Mouse (Mus musculus): ENCODE results near the gene Ermn.

The Ermn gene

DNA sequence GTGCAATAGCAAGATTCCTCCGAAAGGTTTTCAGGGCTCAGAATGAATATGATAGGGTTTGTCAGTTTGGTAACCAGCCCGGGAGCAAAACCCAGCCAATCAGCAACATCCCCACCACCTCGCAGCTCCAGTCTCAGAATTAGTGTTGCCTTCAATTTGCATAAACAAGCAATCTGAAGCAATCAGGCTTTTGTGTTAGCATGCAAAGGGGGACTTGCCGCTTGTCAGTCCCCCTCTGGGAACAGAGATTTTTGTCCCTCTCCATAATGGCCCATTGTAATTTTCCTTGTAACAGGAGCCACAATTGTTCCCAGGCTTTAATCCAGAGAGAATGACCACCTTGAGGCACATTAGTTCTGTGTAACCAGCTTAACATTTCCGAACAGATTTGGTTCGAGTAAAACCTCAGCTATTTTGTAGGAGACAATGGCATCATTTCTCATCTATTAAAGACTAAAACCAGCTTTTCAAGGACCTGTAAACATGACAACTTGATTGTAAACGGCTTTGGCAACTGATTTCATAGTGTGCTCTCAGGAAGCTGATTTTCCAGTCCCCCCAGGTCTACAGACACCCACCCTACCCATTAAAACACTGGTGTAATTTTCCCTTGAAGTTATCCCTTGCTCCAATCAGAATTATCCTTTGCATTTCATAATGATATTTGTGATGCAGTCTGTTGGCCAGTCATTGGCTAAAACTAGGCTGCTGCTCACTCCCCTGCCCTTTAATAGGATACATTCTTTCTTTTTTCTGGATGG, at the start of gene Ermn:
Gene Ermn, minus strand, starts transcription at position 44 of the 761 bp plus-strand sequence.
- in situ Hi-C loops (cut with MboI; ENCODE audit: unreplicated experiment in 2 of 2) = loop anchor here in 1 of 2 experiments (10.0 kb wide), 2 partner anchors 362 to 412 kb away; no protein-coding TSS in a partner anchor

DNA sequence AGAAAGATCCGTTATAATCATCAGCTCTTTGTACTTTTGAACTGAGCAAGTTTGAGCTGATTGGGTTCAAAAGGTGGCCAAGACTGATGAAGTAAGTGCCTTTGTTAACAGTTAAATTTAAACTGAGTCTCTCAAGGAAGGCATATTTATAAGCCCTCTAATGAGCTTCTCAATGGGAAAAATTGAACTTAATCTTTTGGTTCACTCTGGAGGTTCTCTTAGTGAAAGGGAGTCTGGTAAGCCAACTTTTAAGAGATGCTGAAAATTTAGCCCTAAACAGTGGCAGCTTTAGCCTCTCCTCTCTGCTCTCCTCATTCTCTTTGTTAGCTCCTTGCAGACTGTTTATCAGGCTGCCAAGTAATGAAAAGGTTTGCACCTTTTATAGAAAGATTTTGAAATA, 42.2 kb upstream of the Ermn start:
- in situ Hi-C loops (cut with MboI; ENCODE audit: unreplicated experiment in 2 of 2) = no loop called here

DNA sequence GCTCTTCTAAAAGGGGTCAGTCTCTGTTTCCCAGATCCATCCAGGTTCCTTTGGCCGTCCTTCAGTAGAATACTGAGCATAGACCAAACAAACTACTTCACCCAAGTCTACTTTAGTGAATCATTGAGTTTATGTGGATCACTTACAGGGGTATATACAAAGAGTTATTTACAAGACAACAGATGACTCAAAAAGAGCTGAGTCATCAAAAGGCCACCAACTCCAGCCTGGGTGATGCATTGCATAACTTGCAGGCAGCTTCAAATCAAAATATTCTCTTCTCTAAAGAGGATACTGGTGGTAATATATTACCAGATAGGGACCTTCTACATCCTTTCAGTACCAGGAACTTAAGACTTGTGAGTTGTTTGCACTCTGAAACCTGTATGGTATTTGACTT, 33.8 kb upstream of the Ermn start:
- in situ Hi-C loops (cut with MboI; ENCODE audit: unreplicated experiment in 2 of 2) = no loop called here

DNA sequence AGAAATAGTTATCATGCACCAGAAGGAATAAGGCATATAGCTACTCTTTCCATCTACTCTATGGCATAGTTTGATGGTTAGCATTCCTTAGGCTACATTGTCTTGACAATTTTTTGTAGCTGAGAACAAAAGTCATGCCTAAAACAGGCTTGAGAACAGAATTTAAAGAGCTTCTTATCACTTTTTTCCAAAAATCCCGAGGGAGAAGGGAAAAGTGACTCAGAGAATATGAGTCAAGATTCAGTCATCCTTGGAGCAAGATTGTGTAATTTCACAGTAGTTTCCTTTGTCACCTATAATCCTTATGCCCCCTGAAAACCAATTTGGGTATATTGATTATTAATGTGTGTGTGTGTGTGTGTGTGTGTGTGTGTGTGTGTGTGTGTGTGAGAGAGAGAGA, 27.2 kb upstream of the Ermn start:
- in situ Hi-C loops (cut with MboI; ENCODE audit: unreplicated experiment in 2 of 2) = no loop called here

DNA sequence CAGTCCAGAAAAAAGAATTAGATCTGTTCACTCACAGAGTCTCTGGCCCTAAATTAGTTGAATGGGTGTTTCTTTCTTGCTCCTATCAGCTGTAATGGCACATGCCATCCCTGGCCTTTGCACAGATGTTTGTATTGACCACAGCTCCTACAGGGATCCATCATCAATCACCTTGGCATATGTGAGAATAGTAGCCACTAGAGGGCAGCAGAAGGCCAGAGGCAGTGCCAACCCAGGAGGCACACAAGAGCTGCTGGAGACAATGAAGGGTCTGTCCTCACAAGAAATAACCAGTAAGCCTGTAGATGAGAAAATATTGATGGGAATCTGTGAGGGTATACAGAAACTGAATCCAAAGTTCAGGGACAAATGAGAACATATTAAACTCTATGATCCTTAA, 2.7 kb upstream of the Ermn start:
- in situ Hi-C loops (cut with MboI; ENCODE audit: unreplicated experiment in 2 of 2) = loop anchor here (5.0 to 10.0 kb wide), 8 partner anchors 77 to 409 kb away; no protein-coding TSS in a partner anchor

DNA sequence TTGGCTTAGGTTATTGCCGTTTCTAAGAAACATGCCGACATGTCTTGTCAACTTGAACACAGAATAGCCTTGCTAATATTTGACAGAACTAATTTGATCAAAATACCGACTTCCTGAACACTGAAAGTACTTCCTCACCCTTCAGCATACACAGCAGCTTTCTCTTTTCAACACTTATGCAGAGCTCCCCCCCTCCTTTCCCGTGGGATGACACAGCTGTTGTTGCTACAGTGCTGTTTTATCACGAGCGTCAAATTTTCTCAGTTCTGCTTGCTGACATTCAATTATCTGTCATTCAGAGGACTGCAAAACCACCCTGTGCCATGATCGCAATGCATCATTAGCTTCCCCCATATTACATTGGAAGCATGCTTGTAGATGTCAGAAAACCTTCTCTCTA, 10.8 kb downstream of the Ermn start:
- in situ Hi-C loops (cut with MboI; ENCODE audit: unreplicated experiment in 2 of 2) = no loop called here

DNA sequence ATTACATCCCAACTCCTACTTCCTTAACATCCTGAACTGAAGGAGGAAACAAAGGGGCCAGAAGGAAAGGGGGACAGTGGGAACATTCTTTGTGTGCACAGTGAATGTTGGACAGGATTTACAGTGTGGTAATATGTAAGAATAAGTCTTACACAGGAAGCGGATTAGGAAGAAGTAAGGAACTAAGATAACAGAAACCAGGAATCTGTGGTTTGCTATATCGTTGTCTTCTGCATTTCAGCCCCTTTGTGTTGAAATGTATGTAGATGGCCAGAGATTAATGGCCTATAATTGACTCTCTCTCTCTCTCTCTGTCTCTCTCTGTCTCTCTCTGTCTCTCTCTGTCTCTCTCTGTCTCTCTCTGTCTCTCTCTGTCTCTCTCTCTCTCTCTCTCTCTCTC, 15.7 kb downstream of the Ermn start:
- in situ Hi-C loops (cut with MboI; ENCODE audit: unreplicated experiment in 2 of 2) = loop anchor here (10.0 kb wide), 3 partner anchors 438 to 1922 kb away; partner anchors contain the start of gene Gm17409 (in 1 of the 2)

DNA sequence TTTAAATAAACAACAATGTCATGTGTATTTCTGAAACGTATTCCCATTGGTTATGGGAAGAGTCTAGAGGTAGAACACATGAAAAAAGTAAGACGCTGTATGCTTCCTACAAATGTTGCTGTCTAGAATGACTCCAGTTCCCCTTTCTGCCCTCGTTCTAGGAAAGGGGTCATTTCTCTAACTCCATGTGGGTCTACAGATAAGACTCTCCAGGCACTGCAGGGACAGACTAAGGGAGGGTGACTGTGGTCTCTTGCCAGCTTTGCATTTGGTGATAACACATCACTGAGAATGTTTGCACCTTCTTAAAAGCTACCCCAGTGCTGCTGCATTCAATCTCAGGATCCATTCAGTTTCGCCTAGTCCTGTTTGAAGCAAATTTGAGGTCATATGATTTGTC, 17.0 kb downstream of the Ermn start:
- in situ Hi-C loops (cut with MboI; ENCODE audit: unreplicated experiment in 2 of 2) = loop anchor here (10.0 kb wide), 3 partner anchors 439 to 1921 kb away; partner anchors contain the start of gene Gm17409 (in 1 of the 2)

DNA sequence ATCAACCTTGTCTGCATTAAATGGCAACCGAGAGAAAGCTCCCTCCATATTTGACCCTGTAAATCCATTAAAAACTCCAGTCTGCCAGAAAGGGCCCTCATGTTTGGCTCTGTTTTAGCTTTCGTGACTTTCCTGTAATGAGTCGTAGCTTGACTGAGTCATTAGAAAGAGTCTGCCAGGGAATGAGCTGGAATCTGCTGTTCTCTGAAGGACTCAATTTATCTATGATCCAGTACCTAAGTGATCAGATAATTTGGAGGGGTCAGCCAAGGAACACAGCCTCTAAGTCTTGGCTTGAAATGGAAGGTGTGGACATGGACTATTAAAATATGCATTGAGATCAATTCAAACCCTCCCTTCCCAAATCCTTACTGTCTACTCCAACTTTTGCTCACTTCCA, 21.2 kb downstream of the Ermn start:
- in situ Hi-C loops (cut with MboI; ENCODE audit: unreplicated experiment in 2 of 2) = loop anchor here (5.0 to 10.0 kb wide), 6 partner anchors 443 to 1917 kb away; partner anchors contain the start of gene Gm17409 (in 1 of the 2)

DNA sequence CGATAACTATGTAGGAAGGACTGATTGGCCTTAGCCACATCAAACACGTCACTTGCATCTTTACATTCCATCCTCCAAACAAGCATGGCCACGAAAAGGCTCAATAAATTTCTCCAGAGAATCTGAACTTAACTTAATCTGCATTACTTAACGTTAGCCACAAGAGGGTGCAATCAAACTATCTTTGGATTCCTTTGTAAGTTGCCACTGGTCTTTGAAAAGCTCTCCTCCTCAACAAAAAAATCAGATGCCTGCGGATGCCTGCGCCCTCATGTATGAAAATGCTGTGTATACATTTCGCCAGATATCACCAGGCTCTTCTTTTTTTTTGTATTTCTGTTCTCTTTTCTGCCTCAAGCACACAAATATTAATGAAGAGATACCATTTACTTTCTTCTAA, 23.3 kb downstream of the Ermn start:
- in situ Hi-C loops (cut with MboI; ENCODE audit: unreplicated experiment in 2 of 2) = no loop called here

DNA sequence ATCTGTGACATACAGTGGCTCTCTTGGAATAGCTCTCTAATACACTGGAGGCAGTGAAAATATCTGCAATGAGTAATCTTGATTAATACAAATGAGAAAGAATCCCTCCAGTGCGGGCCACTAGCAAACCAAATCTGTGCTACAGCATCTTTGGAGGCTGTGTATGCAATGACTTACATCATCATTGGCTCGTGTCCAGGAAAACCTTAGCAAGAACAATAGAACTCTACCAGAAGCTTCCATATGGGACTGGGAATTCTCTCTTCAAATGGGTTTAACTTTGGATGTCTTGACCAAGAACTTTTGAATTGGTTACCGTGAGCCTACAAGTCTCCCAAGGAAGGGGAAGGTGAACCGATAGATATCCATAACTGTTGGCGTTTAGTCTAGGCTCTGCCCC, 25.9 kb downstream of the Ermn start:
- in situ Hi-C loops (cut with MboI; ENCODE audit: unreplicated experiment in 2 of 2) = no loop called here

DNA sequence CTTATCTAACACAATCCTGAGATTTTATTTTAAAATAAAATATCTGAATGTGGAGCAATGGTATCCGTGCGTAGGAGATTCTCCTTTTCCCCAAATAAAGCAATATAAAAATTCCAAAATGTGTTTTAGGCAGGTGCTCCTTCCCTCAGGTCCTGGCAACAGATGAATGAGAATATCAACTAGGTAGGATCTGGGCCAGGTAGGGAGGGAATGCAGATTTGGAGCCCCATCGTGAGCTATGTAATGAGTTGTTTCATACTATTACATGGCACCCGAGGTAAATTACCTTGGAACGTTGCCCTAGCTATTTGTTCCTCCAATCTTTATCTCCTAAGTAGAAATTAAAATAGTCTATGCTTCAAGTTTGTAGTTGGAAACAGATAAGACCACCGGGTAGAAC, 29.1 kb downstream of the Ermn start:
- in situ Hi-C loops (cut with MboI; ENCODE audit: unreplicated experiment in 2 of 2) = no loop called here

DNA sequence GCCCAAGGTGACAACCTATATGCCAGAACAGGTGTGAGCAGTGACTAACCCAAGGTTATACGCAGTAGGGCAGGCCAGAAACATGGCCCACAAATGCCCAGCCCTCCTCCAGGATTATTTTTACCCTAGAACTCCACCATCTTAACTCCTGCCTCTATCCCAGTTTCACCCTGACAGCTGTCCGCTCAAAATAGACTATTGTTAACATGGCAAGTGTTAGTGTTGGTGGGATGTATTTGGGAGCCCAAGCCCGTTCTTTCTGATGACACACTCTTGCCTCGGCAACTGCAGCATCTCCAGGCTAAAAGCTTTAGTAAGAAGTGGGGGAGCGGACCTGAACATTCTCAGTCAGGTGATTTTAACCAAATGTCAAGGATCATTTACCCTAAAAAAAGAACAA, 45.6 kb downstream of the Ermn start:
- in situ Hi-C loops (cut with MboI; ENCODE audit: unreplicated experiment in 2 of 2) = no loop called here

DNA sequence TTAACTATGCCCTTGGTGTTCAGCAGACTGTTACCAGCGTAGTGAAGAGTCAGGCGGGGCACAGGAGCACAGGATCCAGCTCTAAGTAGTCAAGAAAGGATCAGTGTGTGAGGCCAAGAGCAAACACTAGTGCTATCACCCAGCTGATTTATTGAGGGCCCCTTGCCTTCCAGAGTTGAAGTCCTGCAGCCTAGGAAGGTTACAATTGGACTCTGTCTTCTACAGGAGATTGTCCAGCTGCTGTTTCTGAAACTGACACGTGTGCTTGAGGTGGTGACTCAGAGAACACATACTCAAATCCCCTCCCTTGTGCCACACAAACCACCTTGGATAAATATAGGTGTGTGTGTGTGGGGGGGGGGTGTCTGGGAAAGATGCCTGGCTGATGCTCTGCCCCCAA, 51.2 kb downstream of the Ermn start:
- in situ Hi-C loops (cut with MboI; ENCODE audit: unreplicated experiment in 2 of 2) = no loop called here

DNA sequence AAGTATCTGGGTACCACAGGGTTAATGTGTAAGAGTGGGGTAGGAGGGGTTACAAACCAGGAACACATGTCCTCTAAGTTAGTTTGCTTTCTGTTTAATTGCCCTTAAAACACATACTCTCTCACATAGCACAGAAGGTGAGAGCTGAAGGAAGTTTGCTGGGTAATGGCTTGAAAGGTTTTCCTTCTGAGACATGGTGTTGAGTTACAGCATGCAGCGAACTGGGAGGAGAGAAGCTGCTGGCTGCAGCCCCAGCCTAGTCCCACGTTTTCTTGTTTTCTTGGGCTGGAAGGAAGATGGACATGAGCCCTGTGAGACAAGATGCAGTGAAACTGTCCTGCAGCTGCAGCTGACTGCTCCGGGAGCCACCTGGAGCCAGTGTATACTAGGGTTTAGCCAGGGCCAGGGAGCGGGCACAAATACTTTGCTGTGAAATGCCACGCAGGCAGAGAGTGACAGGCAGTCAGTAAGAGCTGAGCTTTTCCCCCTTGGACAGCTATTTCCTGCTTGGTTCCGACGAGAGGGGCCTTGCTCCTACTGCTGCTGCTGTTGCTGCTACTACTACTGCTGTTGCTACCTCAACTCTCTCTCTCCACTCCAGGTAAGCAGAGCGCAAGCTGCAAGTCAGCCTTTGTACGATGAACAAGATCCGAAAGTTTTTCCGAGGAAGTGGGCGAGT, 54.8 kb downstream of the Ermn start, which contains the start of gene Galnt5:
Gene Galnt5, plus strand, starts transcription at position 133 of the 679 bp plus-strand sequence.
- in situ Hi-C loops (cut with MboI; ENCODE audit: unreplicated experiment in 2 of 2) = no loop called here
